In genomic region chr13:16379949-16380348, GRCm38 (mm10) we compare ENCODE assay signal across 22 mouse cellular contexts.
DNase-seq lines count a peak whose midpoint lies in the region; ATAC-seq and TF ChIP-seq lines count a peak whose summit lies in the region.
"Had no signal": no experiment of that assay in that cellular context is flagged by ENCODE, and none has a peak within 500 bp of the region (broad histone marks: within the 10 kb centered on the region; RNA-seq: fewer than 3 reads in every experiment).

No protein-coding gene starts in this region.

- no peaks in the 10 kb centered on the region for H3K4me1 ChIP-seq in forebrain, embryonic 13.5 days
- H3K4me1 ChIP-seq in forebrain, embryonic 11.5 days (replicated peaks; ENCODE audit: control insufficient read depth, insufficient read depth, low read length), result no peaks in the 10 kb centered on the region
- H3K4me1 ChIP-seq in forebrain, embryonic 15.5 days, result no peaks in the 10 kb centered on the region
- H3K4me1 ChIP-seq in forebrain, embryonic 14.5 days (ENCODE audit: control insufficient read depth, insufficient read depth, low read length), result no peaks in the 10 kb centered on the region
- H3K4me1 ChIP-seq in forebrain, embryonic 16.5 days (replicated peaks; ENCODE audit: control insufficient read depth, insufficient read depth, low read length), result no peaks in the 10 kb centered on the region
- H3K4me1 ChIP-seq in forebrain, embryonic 10.5 days, result no peaks in the 10 kb centered on the region
- H3K4me1 ChIP-seq in forebrain, postnatal 0 days (ENCODE audit: insufficient read depth), result no peaks in the 10 kb centered on the region
- H3K4me1 ChIP-seq in forebrain, embryonic 12.5 days, result no peaks in the 10 kb centered on the region

- DNase-seq in forebrain, embryonic 11.5 days (ENCODE audit: low spot score), result no peak
- no peak for DNase-seq in forebrain, embryonic 14.5 days (ENCODE audit: low spot score)
- DNase-seq in forebrain, embryonic 10.5 days (ENCODE audit: extremely low spot score, low spot score), result no peak
- DNase-seq in forebrain, postnatal 0 days, result peak; percentile 43
- DNase-seq: adrenal gland, adult 2 months; adrenal gland, adult 8-10 months; adrenal gland, postnatal 10 days; adrenal gland, postnatal 14 days; adrenal gland, postnatal 25 days; adrenal gland, postnatal 36 days; B cell, adult 2 months; cerebellum, adult 11 months; cerebellum, adult 11-12 months had no signal

- H3K9ac ChIP-seq in forebrain, embryonic 13.5 days, result no peak overlapping the region
- no peak overlapping the region for H3K9ac ChIP-seq in forebrain, embryonic 11.5 days (ENCODE audit: low read length)
- H3K9ac ChIP-seq in forebrain, embryonic 15.5 days (replicated peaks), result no peak overlapping the region
- H3K9ac ChIP-seq in forebrain, embryonic 14.5 days (ENCODE audit: low read length), result no peak overlapping the region
- H3K9ac ChIP-seq in forebrain, embryonic 16.5 days (replicated peaks; ENCODE audit: low read depth, low read length), result no peak overlapping the region
- H3K9ac ChIP-seq in forebrain, postnatal 0 days, result no peak overlapping the region
- H3K9ac ChIP-seq in forebrain, embryonic 12.5 days, result no peak overlapping the region

- peak; percentile 36; the same call in 1 of the 2 replicates for ATAC-seq in forebrain, embryonic 13.5 days
- ATAC-seq in forebrain, embryonic 11.5 days (replicated peaks; ENCODE audit: low FRiP score), result no peak
- 0 out of 2 replicates have a peak, but pooled peaks have one; percentile 43 for ATAC-seq in forebrain, embryonic 15.5 days (replicated peaks)
- ATAC-seq in forebrain, embryonic 14.5 days, result no peak
- ATAC-seq in forebrain, embryonic 16.5 days, result peak; percentile 57; the same call in 1 of the 2 replicates
- ATAC-seq in forebrain, postnatal 0 days, result peak; percentile 85
- ATAC-seq in forebrain, embryonic 12.5 days (ENCODE audit: low FRiP score), result no peak
- ATAC-seq: activated CD4-positive, CD25-positive, alpha-beta regulatory T cell, adult 4 months; CD4-positive, CD25-positive, alpha-beta regulatory T cell, adult 4 months; Patski had no signal

- no peaks in the 10 kb centered on the region for H3K9me3 ChIP-seq in forebrain, embryonic 13.5 days (replicated peaks)
- no peaks in the 10 kb centered on the region for H3K9me3 ChIP-seq in forebrain, embryonic 11.5 days (ENCODE audit: control insufficient read depth, low read length)
- no peaks in the 10 kb centered on the region for H3K9me3 ChIP-seq in forebrain, embryonic 15.5 days
- H3K9me3 ChIP-seq in forebrain, embryonic 14.5 days (replicated peaks; ENCODE audit: control insufficient read depth, low read length), result no peaks in the 10 kb centered on the region
- H3K9me3 ChIP-seq in forebrain, embryonic 16.5 days (ENCODE audit: control insufficient read depth, low read length), result no peaks in the 10 kb centered on the region
- no peaks in the 10 kb centered on the region for H3K9me3 ChIP-seq in forebrain, embryonic 10.5 days
- H3K9me3 ChIP-seq in forebrain, postnatal 0 days (ENCODE audit: low read length), result no peaks in the 10 kb centered on the region
- no peaks in the 10 kb centered on the region for H3K9me3 ChIP-seq in forebrain, embryonic 12.5 days
- H3K9me3 ChIP-seq: G1E had no signal

- WGBS in forebrain, embryonic 13.5 days, result 92% methylated on average over 2 of the region's 2 CpGs
- WGBS in forebrain, embryonic 11.5 days, result 95% methylated on average over 2 of the region's 2 CpGs
- 91% methylated on average over 2 of the region's 2 CpGs for WGBS in forebrain, embryonic 15.5 days
- WGBS in forebrain, embryonic 14.5 days, result 92% methylated on average over 2 of the region's 2 CpGs
- WGBS in forebrain, embryonic 16.5 days, result 92% methylated on average over 2 of the region's 2 CpGs
- WGBS in forebrain, embryonic 10.5 days, result 95% methylated on average over 2 of the region's 2 CpGs
- WGBS in forebrain, postnatal 0 days, result 84% methylated on average over 2 of the region's 2 CpGs
- 91% methylated on average over 2 of the region's 2 CpGs for WGBS in forebrain, embryonic 12.5 days

- H3K27ac ChIP-seq in forebrain, embryonic 13.5 days, result no peak overlapping the region
- H3K27ac ChIP-seq in forebrain, embryonic 11.5 days (ENCODE audit: low read depth, low read length), result no peak overlapping the region
- no peak overlapping the region for H3K27ac ChIP-seq in forebrain, embryonic 15.5 days (replicated peaks)
- no peak overlapping the region for H3K27ac ChIP-seq in forebrain, embryonic 14.5 days (ENCODE audit: low read depth, low read length)
- no peak overlapping the region for H3K27ac ChIP-seq in forebrain, embryonic 16.5 days (ENCODE audit: low read length)
- H3K27ac ChIP-seq in forebrain, embryonic 10.5 days, result no peak overlapping the region
- H3K27ac ChIP-seq in forebrain, postnatal 0 days (ENCODE audit: low read depth, low read length), result no peak overlapping the region
- H3K27ac ChIP-seq in forebrain, embryonic 12.5 days, result no peak overlapping the region

- H3K27me3 ChIP-seq in forebrain, embryonic 13.5 days, result no peaks in the 10 kb centered on the region
- no peaks in the 10 kb centered on the region for H3K27me3 ChIP-seq in forebrain, embryonic 11.5 days (ENCODE audit: control insufficient read depth, insufficient read depth, low read length)
- no peaks in the 10 kb centered on the region for H3K27me3 ChIP-seq in forebrain, embryonic 15.5 days
- no peaks in the 10 kb centered on the region for H3K27me3 ChIP-seq in forebrain, embryonic 14.5 days (replicated peaks; ENCODE audit: control insufficient read depth, insufficient read depth, low read length)
- no peaks in the 10 kb centered on the region for H3K27me3 ChIP-seq in forebrain, embryonic 16.5 days (replicated peaks; ENCODE audit: control insufficient read depth, insufficient read depth, low read length)
- no peaks in the 10 kb centered on the region for H3K27me3 ChIP-seq in forebrain, embryonic 10.5 days (ENCODE audit: poor library complexity, severe bottlenecking)
- no peaks in the 10 kb centered on the region for H3K27me3 ChIP-seq in forebrain, postnatal 0 days (ENCODE audit: insufficient read depth, low read length)
- no peaks in the 10 kb centered on the region for H3K27me3 ChIP-seq in forebrain, embryonic 12.5 days
- H3K27me3 ChIP-seq: CH12.LX, Patski had no signal

- TF ChIP-seq CTCF in forebrain, postnatal 0 days (IDR thresholded peaks at IDR 0.05; ENCODE audit: low read depth), result no peak

- no peak overlapping the region for H3K4me3 ChIP-seq in forebrain, embryonic 13.5 days
- no peak overlapping the region for H3K4me3 ChIP-seq in forebrain, embryonic 11.5 days (ENCODE audit: low read depth, low read length)
- no peak overlapping the region for H3K4me3 ChIP-seq in forebrain, embryonic 15.5 days
- H3K4me3 ChIP-seq in forebrain, embryonic 14.5 days (ENCODE audit: low read depth, low read length), result no peak overlapping the region
- no peak overlapping the region for H3K4me3 ChIP-seq in forebrain, embryonic 16.5 days (replicated peaks; ENCODE audit: low read length)
- no peak overlapping the region for H3K4me3 ChIP-seq in forebrain, embryonic 10.5 days
- H3K4me3 ChIP-seq in forebrain, postnatal 0 days (ENCODE audit: low read depth, low read length), result no peak overlapping the region
- no peak overlapping the region for H3K4me3 ChIP-seq in forebrain, embryonic 12.5 days (replicated peaks)

- H3K4me2 ChIP-seq in forebrain, embryonic 13.5 days, result no peak overlapping the region
- no peak overlapping the region for H3K4me2 ChIP-seq in forebrain, embryonic 11.5 days (ENCODE audit: low read depth, low read length, severe bottlenecking)
- no peak overlapping the region for H3K4me2 ChIP-seq in forebrain, embryonic 15.5 days (replicated peaks)
- no peak overlapping the region for H3K4me2 ChIP-seq in forebrain, embryonic 14.5 days (ENCODE audit: low read length)
- H3K4me2 ChIP-seq in forebrain, embryonic 16.5 days (ENCODE audit: low read length), result no peak overlapping the region
- no peak overlapping the region for H3K4me2 ChIP-seq in forebrain, postnatal 0 days (ENCODE audit: low read depth)
- no peak overlapping the region for H3K4me2 ChIP-seq in forebrain, embryonic 12.5 days

- H3K36me3 ChIP-seq in forebrain, embryonic 13.5 days (ENCODE audit: poor library complexity, severe bottlenecking), result no peaks in the 10 kb centered on the region
- H3K36me3 ChIP-seq in forebrain, embryonic 11.5 days (ENCODE audit: control insufficient read depth, insufficient read depth, low read length), result no peaks in the 10 kb centered on the region
- H3K36me3 ChIP-seq in forebrain, embryonic 15.5 days, result no peaks in the 10 kb centered on the region
- no peaks in the 10 kb centered on the region for H3K36me3 ChIP-seq in forebrain, embryonic 14.5 days (ENCODE audit: control insufficient read depth, insufficient read depth, low read length)
- H3K36me3 ChIP-seq in forebrain, embryonic 16.5 days (ENCODE audit: control insufficient read depth, insufficient read depth), result no peaks in the 10 kb centered on the region
- no peaks in the 10 kb centered on the region for H3K36me3 ChIP-seq in forebrain, embryonic 10.5 days (replicated peaks)
- no peaks in the 10 kb centered on the region for H3K36me3 ChIP-seq in forebrain, postnatal 0 days (ENCODE audit: insufficient read depth)
- no peaks in the 10 kb centered on the region for H3K36me3 ChIP-seq in forebrain, embryonic 12.5 days (replicated peaks)
- H3K36me3 ChIP-seq: G1E had no signal

Comparison
In these comparisons a context has a peak if more than half of its experiments do, and no peak if none do; other contexts are left out.
1. ATAC-seq: peak in forebrain, embryonic 13.5 days (single experiment), forebrain, embryonic 15.5 days (single experiment), forebrain, embryonic 16.5 days (single experiment) and forebrain, postnatal 0 days (single experiment); none in forebrain, embryonic 11.5 days (single experiment), forebrain, embryonic 14.5 days (single experiment) and forebrain, embryonic 12.5 days (single experiment).